Mouse (Mus musculus) cerebellum, postnatal 36 days (tissue): ENCODE results near the gene Wnt2.

ENCODE experiments used
- DNase-seq, 2 experiments: peaks; one replicate each; pipeline ENCODE4 v3.0.0; 2021 to 2022; ENCODE audit warnings: mixed read lengths in 2 of 2

The Wnt2 gene

GRCm38 (mm10) chr6:18029746-18030656 is at the start of gene Wnt2:
Wnt2 (minus strand) TSS chr6:18030585.
- DNase-seq, result no peak

GRCm38 (mm10) chr6:18078615-18079014 is 48.2 kb upstream of the Wnt2 start:
- no peak for DNase-seq

GRCm38 (mm10) chr6:18076986-18077385 is 46.6 kb upstream of the Wnt2 start:
- no peak for DNase-seq

- no peak for DNase-seq
Measured at GRCm38 (mm10) chr6:18076577-18076976, 46.2 kb upstream of the Wnt2 start.

DNA sequence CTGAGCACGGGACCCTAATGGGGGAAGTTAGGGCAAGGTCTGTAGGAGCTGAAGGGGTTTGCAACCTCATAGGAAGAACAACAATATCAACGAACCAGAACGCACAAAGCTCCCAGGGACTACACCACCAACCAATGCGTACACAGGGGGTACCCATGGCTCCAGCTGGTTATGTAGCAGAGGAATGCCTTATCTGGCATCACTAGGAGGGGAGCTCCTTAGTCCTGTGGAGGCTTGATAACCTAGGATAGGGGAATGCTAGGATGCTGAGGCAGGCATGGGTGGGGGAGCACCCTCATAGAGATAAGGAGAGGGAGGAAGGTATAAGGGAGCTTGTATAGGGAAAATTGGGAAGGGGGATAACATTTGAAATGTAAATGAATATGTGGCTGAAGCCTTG is 27.5 kb upstream of the Wnt2 start:
- no peak for DNase-seq

GRCm38 (mm10) chr6:18051702-18052101 is 21.3 kb upstream of the Wnt2 start:
- no peak for DNase-seq

DNA sequence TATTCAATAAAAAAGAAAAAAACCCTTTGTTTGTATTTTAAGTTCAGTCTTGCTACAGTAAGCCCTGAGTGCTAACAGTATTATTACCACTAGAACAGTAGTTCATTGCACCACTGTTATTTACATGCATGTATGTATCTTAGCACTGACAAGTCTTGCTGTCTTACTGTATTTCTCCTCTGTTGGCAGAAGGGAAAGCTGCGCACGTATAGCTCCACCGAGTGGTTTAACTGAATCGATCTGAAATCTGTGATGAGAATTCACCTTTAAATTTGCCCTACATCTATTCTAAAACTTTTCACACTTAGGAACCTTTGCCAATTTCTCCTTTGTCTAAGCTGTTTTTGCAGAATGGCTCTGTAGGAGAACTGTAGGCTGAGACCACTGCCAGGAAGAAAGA is 13.9 kb upstream of the Wnt2 start:
- DNase-seq, result no peak

DNA sequence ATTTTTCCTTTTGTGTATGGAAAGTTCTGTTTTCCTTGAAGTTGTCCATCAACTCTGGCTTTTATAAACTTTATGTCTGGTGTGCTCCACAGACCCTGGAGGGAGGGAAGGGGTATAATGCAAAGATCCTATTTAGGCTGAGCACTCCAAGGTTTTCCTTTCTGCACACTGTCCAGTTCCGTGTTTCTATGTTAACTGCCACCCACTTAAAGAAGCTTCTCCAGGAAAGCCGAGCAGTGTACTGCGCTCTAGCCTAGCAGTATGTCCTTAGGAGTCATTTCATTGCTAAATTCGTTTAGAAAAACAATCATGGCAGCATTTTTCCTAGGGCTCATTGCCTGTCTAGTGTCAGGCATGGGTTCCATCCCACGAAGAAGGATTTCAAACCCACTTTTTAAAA is 12.8 kb upstream of the Wnt2 start:
- DNase-seq, result no peak

DNA sequence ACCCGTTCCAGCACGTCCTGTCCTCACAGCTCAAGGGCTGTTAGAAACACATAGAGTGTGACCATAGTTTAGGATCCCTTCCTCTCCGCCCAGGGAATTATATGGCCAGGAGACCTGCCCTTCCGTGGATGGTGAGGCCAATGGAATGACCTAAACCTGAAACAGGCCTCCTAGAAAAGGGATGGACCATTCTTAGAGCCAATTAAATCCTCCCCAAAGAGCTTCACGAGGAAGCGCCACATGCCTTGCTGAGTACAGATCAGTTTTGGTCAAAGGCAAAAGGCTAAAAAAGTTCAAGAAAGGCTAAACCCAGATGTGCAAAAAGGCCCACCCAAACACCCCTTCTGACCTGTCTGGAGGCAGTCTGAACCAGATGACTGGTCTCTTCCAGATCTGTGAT is 1.9 kb upstream of the Wnt2 start:
- DNase-seq, result no peak

GRCm38 (mm10) chr6:18031509-18032010 is 1.2 kb upstream of the Wnt2 start:
- peak; percentile 5 to 20 for DNase-seq

- DNase-seq, result peak in 1 of 2 experiments; percentile 2
Measured at GRCm38 (mm10) chr6:18030868-18031508, 603 bp upstream of the Wnt2 start.

DNA sequence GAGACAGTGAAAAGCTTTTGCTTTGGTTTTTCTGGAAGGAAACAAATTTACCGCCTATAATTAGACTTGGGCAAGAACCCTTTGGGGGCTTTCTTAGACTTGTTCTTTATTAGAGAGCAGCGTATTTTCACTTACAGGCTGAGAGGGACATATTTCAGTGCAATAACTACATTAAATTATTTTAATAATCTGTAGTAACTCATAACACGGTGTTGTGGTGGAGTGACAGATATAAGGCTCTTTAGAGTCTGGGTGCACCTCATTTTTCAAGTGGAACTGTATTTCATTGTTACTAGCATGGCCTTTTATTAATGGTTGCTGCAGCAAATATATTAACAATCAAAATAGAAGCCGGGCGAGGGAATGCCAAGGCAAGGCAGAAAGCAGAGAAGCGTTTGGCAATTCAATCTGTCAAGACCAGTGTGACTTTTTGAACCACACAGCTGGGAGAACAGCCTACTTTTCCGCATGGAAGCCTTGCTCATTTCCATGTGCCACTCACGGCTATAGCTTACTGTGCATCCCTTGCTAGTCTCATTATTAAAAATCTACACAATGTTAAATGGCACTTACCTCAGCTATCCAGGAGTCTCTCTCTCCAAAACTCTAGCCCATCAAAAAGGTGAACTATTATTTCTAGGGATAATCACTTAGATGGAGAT is 6.1 kb downstream of the Wnt2 start:
- DNase-seq, result no peak

- no peak for DNase-seq
Measured at GRCm38 (mm10) chr6:18013346-18013745, 17.0 kb downstream of the Wnt2 start.

DNA sequence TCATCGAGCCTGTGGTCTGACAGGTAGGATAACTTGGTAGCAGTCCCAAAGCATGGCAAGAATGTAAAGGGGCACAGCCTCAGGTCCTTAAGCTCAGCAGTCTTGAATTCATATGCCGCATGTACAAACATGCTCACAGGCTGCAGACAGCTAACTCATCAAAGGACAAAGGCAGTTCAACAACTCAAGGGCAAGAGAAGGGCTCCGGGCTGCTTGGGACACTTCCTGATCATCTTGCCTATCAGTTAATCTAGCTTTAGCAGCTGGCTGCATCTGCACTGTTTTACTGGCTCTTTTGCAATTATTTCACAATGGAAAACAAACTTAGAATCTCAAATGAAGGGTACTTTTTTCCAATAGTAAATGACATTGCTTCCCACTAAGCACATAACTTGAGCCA is 23.0 kb downstream of the Wnt2 start:
- DNase-seq, result no peak

DNA sequence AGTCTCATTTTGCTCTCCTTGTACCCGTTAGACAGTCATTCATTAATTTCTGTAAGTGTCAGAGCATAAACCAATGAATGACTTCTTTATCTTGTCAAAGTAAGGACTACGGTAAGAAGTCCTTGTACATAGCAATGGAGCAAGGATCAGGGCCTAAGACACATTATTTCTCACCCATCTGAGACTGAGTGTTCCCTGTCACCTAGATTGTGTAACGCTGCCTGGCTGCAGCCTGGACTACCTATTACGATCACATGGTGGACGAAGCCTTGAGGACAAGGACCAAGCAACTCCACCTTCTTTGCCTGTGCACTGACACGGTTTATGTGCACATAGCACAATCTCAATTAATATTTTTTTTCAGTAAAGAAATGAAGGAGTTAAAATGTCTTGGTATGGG is 28.3 kb downstream of the Wnt2 start:
- DNase-seq, result no peak

DNA sequence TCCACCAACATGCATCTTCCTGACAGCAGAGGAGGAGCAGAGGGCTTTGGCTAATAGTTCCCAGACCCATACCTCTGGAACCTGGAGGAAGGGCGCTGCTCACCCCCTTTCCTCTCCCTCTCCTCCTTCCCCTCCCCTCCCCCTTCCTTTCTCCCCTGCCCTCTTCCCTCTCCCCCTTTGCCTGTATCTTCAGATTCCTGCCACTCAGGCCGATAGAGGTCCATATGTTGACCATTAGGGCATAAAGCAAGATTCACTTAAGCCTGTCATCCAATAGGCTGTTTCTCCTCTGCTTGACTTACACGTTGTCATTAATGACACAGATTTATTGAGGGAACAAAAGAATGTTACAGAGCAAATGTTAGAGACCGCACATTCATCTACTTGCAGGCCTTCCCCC is 31.9 kb downstream of the Wnt2 start:
- no peak for DNase-seq

DNA sequence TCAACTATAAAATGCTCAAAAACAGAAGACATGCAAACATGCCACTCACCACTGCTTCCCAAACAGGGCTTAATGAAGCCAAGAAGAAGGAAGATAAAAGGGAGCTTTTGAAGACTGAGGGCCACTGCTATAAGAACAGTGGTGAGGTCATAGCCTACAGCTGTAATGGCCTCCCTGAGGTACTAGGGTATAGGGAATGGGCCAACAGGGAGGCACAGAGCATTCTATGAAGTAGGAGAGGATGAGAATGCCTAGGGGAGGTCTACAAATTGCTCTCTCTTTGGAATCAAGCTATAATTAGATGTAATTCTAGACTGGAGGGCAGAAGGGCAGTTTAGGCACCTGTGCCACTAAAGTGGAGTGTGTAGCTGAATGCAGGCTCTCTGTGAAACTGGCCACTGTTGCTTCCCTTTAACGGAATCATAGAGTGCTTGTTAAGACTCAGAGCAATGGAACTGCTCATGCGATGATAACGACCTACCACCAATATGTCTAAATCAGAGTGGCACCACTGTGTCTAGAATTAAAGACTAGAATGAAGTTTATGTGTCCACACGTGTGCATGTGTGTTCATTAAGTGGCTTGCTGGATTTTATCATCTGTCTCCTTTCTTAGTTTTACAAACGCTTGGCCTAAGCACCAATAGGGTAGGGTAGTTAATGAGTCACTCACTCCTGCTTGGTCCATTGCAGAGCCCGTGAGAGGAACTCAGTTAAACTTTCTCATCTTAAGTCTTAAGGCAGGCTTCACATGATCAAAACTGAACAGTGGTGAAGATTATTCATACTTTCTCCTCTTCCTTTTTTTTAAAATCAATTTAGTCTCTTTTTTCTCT is 35.2 kb downstream of the Wnt2 start:
- DNase-seq, result no peak

DNA sequence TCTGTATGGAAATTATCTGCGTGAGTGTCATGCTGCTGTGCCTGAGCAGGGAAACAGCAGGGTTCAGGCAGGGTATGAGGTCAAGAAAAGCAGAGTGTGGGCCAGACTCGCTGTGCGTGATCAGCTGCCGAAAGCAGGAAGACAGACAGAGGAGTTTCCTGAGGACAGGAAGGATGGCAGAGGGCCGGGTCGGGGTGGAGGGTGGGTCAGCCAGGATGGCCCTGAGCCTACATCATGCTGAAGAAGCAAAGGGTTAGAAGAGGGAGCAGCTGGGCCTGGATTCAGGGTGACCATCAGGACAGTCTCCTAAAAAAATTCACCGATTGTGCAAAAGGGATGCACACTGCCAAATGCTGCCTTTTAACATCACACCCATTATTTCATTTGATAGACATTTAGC is 38.8 kb downstream of the Wnt2 start:
- peak; percentile 4 for DNase-seq

DNA sequence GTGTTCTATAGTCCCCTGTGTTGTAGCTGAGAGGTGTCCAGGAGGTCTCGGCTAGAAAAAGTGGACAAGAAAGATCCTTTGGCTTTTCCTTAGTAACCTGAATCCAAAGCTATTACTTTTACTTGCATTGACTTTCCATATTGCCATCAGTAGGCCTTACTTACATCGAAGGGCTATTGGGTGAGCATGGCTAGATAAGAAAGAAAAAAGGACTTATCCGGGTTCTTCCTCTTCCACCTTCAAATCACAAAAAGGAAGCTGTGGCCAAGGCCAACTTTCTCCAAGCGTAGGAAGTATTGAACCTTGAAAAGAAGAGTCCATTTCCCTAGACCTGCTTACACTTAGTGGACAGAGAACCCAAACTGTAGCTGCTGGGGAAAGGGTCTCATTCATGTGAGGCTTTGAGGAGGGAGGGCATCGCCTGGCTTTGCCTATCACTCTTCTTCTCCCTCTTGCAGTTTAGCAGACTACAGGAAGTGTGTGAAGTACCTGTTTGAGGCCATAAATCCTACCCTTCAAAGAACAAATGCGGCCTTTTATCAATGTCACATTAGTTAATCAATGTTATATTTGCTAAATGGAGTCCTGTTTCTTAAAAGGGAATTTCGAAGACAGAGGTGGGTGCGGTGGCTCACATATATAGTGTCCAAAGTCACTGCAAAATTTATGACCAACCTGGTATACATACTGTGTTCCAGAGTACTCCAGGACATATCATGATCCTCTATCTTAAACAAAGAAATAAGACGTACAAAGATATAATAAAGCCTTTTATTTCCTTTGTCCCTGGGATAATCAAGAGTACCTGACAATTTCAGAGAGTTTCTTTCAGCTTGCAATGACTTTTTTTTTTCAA is 40.0 kb downstream of the Wnt2 start:
- DNase-seq, result no peak

GRCm38 (mm10) chr6:17979361-17979760 is 51.0 kb downstream of the Wnt2 start:
- no peak for DNase-seq

DNA sequence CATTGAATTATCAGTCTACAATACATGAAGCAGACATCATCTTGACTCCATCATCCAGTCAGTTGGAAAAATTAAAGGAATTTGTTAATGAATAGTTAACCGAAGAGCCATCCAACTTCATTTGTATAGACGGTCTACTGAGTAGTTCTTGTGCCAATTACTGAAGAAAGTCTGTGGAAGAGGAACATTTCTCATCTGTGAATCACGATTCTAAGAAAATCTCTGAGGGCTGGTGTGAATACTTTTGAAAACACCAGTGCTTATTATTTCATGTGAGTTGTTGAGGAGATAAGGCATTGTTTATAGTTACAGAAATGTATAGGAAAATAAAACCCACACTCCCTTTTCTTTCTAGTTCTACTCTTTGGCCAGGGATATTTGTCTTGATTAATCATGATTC is 51.5 kb downstream of the Wnt2 start:
- no peak for DNase-seq

DNA sequence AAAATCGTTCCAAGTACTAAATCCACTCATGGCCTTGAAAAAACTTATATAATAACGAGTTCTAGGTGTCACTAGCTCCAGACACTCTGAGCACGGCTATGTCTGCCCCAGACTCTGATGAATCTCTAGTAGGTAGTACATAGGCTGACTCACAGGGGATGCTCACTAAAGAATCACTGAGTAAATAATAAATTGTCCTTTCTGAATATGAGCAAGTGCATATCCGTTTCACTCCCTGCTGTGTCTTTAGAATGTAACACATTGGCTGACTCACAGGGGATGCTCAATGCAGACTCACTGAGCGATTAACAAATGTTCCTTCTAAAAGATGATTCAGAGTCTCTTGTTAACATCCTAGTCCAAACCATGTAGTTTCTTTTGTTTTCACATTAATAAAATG is 52.1 kb downstream of the Wnt2 start:
- no peak for DNase-seq
